Mouse (Mus musculus): ENCODE measurements at regions not wholly inside any gene's neighbourhood (a gene's known extent, or its start where the extent isn't known, plus 50 kb on each side); places are given as distances from the start of the nearest gene placed in this dataset.

DNA sequence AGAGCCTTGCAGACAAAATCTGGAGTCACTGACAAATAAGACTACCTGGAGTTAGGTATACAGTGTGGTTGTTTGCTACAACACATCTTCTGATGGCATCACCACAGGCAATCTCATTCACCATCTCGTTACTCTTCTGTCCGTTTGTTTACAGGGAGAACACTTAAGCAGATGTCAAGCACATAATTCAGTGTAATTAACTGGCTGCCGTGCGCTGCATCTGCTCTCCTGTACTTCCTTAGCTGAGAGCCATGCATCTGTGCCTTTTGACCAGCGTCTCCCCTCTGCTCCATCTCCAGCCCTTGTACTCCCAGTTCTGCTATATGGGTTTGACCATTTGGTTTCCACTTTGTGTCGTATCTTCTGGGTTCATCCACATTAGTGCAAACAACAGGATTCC is 218.3 kb upstream of the Foxq1 start:
- TF ChIP-seq MAX (IDR thresholded peaks at IDR 0.05; ENCODE audit: low read depth) (no peak), POLR2A (IDR thresholded peaks at IDR 0.05; ENCODE audit: insufficient read length, low read depth) (no peak), MYOD1 (IDR thresholded peaks at IDR 0.05; ENCODE audit: control insufficient read depth in 1 of 3, insufficient read length in 2 of 3, low read depth in 2 of 3) (no peak), TCF12 (IDR thresholded peaks at IDR 0.05; ENCODE audit: insufficient read depth, poor library complexity, severe bottlenecking) (no peak)

Data from myocyte (in vitro differentiated cells).